Mouse (Mus musculus) lung, adult 18-20 months (tissue): ENCODE measurements around the gene Ttll12.

ENCODE experiments used
- DNase-seq, 2 experiments: peaks; one replicate each; pipeline ENCODE4 v3.0.0; 2022; ENCODE audit warnings: mixed read lengths in 2 of 2

Gene Ttll12

GRCm38 (mm10) chr15:83560941-83561477 lies 33.9 kb downstream of the Ttll12 start:
- DNase-seq = no peak

- peak; percentile 85 to 90 for DNase-seq
These were observed 39.6 kb downstream of the Ttll12 start for GRCm38 (mm10) chr15:83555161-83555974.

GRCm38 (mm10) chr15:83553831-83554230 lies 41.1 kb downstream of the Ttll12 start:
- no peak for DNase-seq

GRCm38 (mm10) chr15:83550137-83550536 lies 44.8 kb downstream of the Ttll12 start:
- no peak for DNase-seq

- no peak for DNase-seq
These were observed 47.8 kb downstream of the Ttll12 start for GRCm38 (mm10) chr15:83547144-83547543.

- DNase-seq = no peak
These were observed 48.9 kb downstream of the Ttll12 start for GRCm38 (mm10) chr15:83546029-83546428.

- peak; percentile 61 to 70 for DNase-seq
These were observed 53.2 kb downstream of the Ttll12 start for GRCm38 (mm10) chr15:83541647-83542287.

- peak; percentile 68 to 70 for DNase-seq
These were observed 55.1 kb downstream of the Ttll12 start for GRCm38 (mm10) chr15:83539905-83540304.

- no peak for DNase-seq
These were observed 56.1 kb downstream of the Ttll12 start for GRCm38 (mm10) chr15:83538855-83539254.

GRCm38 (mm10) chr15:83535890-83536231 lies 59.1 kb downstream of the Ttll12 start:
- DNase-seq = no peak

- peak; percentile 59 to 71 for DNase-seq
These were observed 59.7 kb downstream of the Ttll12 start for GRCm38 (mm10) chr15:83534960-83535889.

GRCm38 (mm10) chr15:83532606-83533005 lies 62.4 kb downstream of the Ttll12 start:
- DNase-seq = no peak

GRCm38 (mm10) chr15:83531961-83532469 lies 62.9 kb downstream of the Ttll12 start:
- DNase-seq = no peak

GRCm38 (mm10) chr15:83530688-83531087 lies 64.3 kb downstream of the Ttll12 start:
- DNase-seq = peak in 1 of 2 experiments; percentile 63

GRCm38 (mm10) chr15:83530233-83530632 lies 64.7 kb downstream of the Ttll12 start:
- DNase-seq = peak; percentile 80 to 88

- peak; percentile 49 to 55 for DNase-seq
These were observed 65.2 kb downstream of the Ttll12 start for GRCm38 (mm10) chr15:83529765-83530164.

GRCm38 (mm10) chr15:83528892-83529291 lies 66.1 kb downstream of the Ttll12 start:
- no peak for DNase-seq

GRCm38 (mm10) chr15:83527747-83528146 lies 67.2 kb downstream of the Ttll12 start:
- peak; percentile 28 to 61 for DNase-seq

- DNase-seq = no peak
These were observed 67.9 kb downstream of the Ttll12 start for GRCm38 (mm10) chr15:83527092-83527437.

GRCm38 (mm10) chr15:83526424-83527091 lies 68.4 kb downstream of the Ttll12 start, which contains the start of gene Bik:
Gene Bik, plus strand, starts transcription at chr15:83526862.
- DNase-seq = peak; percentile 72 to 82
